Mouse (Mus musculus): ENCODE measurements at regions not wholly inside any gene's neighbourhood (a gene's known extent, or its start where the extent isn't known, plus 50 kb on each side); places are given as distances from the start of the nearest gene placed in this dataset.
A peak's percentile ranks its signal among the peaks of the same experiment; 100 is the strongest.
"Not testable (repeated sequence)": the region's sequence is repeated elsewhere in the genome, so short reads cannot be mapped to it uniquely, and the experiment has no call there.

DNA sequence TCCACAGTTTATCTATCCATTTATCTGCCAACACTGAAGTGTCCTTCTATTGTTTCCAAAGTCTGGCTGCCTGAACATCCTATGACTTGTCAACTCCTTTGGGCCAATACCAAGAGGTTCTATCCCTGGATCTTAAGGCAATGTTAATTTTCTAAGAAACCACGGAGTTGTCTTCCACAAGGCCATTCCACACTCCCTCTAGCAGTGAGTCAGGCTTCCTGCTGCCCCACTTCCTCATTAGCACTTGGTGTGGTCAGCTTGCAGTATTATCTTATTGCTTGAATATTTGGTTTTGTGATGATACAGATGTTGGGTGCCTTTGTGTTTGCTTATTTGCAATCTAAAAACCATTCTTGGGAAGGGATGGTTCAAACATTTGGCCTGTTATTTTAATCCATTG lies 87.5 kb upstream of the Ppp2r2d start:
- ATAC-seq (ENCODE audit: insufficient number of reproducible peaks, low FRiP score, low TSS enrichment): no peak

- ATAC-seq (ENCODE audit: insufficient number of reproducible peaks, low FRiP score, low TSS enrichment): no peak
Measured at GRCm38 (mm10) chr7:138748442-138748841, 97.4 kb upstream of the Ppp2r2d start.

DNA sequence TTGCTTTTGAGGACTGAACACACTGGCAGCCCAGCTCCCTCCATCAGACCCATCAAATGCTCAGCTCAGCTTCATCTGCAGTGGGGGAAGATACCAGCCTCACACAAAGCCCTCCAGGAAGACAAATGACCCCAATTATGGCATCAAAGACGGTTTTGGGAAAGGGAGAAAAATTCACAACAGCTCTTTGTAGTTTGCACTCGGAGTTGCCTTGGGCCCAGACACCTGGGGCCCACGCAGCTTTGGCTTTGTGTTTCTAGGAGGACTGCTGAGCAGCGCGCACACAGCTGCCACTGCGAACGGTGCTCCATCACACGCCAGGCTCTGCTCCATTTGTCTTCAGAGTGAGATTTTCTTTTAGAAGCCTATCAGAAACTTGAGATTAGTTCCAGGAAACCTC lies 99.3 kb upstream of the Ppp2r2d start:
- ATAC-seq (ENCODE audit: insufficient number of reproducible peaks, low FRiP score, low TSS enrichment): no peak

GRCm38 (mm10) chr7:138742516-138742845 lies 103.4 kb upstream of the Ppp2r2d start:
- no peak for ATAC-seq (ENCODE audit: insufficient number of reproducible peaks, low FRiP score, low TSS enrichment)

DNA sequence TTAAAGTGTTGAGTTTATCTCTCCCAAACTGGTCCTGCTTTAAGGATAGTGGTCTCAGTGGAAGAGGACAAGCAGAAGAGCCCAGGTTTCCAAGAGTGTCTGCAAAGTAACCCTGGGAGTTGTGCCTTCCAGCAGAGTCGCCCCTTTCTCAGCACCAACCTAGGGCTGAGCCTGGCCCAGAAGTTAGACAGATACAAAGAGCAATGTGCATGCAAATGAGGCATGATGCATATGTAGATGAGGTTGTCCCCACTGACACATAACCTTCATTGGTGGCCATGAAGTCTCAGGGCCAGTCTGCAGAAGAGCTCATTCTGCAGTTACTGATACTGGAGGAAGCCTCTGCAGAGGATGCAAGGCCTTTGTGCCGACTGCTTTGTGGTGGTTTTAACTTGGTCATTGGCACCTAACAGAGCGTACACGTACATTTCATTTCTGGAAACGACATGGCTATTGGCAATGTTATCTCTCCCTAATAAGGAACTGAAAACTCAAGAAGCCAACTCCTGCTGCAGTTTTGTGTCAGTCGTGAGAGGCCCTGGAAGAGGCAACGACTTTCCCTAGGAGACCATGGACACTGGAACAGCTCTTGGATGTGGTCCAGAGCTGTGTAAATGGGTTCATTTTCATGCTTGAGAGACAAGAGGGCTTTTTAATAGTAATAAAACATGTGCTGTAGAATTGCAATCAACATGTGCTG lies 103.9 kb upstream of the Ppp2r2d start:
- no peak for ATAC-seq (ENCODE audit: insufficient number of reproducible peaks, low FRiP score, low TSS enrichment)

DNA sequence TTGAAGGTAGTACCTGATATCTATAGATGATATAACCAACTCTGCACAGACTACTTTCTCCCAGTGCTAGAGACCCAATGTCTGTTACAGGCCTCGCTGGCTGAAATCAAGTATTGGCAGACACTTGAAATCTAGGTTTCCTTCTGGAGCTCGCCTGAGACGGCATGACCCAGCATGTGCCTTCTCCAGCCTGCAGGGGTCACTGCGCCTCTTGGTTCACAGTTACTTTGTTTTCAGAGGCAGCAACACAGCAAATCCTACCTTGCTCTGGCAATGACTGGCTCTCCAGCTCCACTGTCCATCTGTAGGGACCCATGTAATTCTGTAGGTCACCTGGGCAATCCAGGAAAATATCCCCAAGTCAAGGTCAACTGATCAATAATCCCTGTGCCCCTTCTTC lies 111.6 kb upstream of the Ppp2r2d start:
- no peak for ATAC-seq (ENCODE audit: insufficient number of reproducible peaks, low FRiP score, low TSS enrichment)

GRCm38 (mm10) chr7:138724829-138725228 lies 121.0 kb upstream of the Ppp2r2d start:
- ATAC-seq (ENCODE audit: insufficient number of reproducible peaks, low FRiP score, low TSS enrichment): no peak

GRCm38 (mm10) chr7:138719608-138720007 lies 126.3 kb upstream of the Ppp2r2d start:
- ATAC-seq (ENCODE audit: insufficient number of reproducible peaks, low FRiP score, low TSS enrichment): no peak

DNA sequence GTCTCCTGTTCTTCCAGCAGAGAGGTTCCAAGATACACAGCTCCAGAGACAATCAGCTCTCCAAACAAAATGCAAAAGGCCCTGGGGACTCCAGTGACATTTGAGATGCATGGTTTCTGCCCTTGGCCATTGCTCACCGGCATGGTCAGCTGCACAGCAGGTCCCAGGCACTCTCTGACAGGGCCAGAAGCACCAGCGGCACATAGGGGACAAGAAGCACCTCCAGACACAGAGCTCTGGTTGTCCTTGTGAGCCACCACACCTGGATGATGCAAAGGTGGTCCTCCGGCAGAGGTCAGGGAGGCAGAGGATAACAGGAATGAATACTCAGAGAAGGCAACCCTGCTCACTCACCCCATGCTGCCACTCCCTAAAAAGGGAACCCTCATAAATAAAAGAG lies 126.8 kb upstream of the Ppp2r2d start:
- no peak for ATAC-seq (ENCODE audit: insufficient number of reproducible peaks, low FRiP score, low TSS enrichment)

- no peak for ATAC-seq (ENCODE audit: insufficient number of reproducible peaks, low FRiP score, low TSS enrichment)
Measured at GRCm38 (mm10) chr7:138714731-138715130, 131.1 kb upstream of the Ppp2r2d start.

- no peak for ATAC-seq (ENCODE audit: insufficient number of reproducible peaks, low FRiP score, low TSS enrichment)
Measured at GRCm38 (mm10) chr7:138708373-138708772, 137.5 kb upstream of the Ppp2r2d start.

DNA sequence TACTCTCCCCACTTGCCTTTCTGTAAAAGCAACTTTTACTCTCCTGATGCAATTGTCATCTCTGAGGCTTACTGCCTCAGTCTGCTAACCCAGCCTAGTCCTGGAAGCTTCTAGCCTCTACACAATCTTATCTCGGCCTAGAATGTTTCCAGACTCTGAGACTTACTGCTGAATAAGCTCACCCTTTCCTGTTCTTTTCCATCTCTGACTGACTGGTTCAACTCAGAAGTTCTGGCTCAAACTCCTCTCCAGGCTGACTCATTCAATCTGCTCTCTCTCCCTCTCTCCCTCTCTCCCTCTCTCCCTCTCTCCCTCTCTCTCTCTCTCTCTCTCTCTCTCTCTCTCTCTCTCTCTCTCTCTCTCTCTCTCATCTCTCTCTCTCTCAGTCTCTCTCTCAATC lies 146.3 kb upstream of the Ppp2r2d start:
- ATAC-seq (ENCODE audit: insufficient number of reproducible peaks, low FRiP score, low TSS enrichment): not testable (repeated sequence)

- no peak for ATAC-seq (ENCODE audit: insufficient number of reproducible peaks, low FRiP score, low TSS enrichment)
Measured at GRCm38 (mm10) chr7:138682161-138682560, 163.7 kb upstream of the Ppp2r2d start.

DNA sequence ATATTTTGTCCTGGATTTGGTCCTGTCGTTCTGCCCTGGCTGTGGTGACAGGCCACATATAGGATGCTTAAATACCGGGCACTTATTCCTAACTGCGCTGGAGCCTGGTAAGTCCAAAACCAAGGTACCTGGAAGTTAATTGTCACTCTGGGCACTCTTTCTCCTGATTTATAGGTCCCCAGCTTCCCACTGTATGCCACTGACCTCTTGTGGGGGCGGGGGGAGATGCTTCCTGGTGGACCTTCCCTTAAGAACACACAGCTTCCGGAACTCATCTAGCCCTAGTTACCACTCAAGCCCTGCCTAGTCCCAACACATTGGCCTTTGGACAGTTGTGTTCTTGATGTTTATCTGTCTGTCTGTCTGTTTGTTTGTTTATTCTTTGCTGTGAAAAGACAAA lies 165.3 kb upstream of the Ppp2r2d start:
- ATAC-seq (ENCODE audit: insufficient number of reproducible peaks, low FRiP score, low TSS enrichment): no peak

- no peak for ATAC-seq (ENCODE audit: insufficient number of reproducible peaks, low FRiP score, low TSS enrichment)
Measured at GRCm38 (mm10) chr7:138679575-138679974, 166.3 kb upstream of the Ppp2r2d start.

- ATAC-seq (ENCODE audit: insufficient number of reproducible peaks, low FRiP score, low TSS enrichment): no peak
Measured at GRCm38 (mm10) chr7:138672959-138673358, 172.9 kb upstream of the Ppp2r2d start.

DNA sequence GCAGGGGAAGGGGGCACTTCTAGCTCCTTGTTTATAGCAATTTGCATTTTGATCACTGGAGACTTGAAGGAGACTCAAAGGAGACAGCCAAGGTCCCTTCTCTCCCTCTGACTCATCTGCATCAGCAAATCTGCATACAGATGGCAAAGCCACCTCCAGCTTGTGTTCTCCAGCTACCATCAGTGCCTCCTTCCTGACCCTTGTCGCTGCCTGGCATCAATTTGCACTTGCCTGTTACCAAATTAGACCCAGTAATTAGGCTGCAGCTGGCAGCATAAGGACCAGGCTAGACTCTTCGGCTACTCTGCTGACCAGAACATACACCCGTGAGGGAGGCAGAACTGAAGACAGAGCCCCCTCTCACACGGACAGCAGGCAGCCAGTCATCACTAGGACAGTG lies 177.5 kb upstream of the Ppp2r2d start:
- no peak for ATAC-seq (ENCODE audit: insufficient number of reproducible peaks, low FRiP score, low TSS enrichment)

GRCm38 (mm10) chr7:138660124-138660523 lies 185.8 kb upstream of the Ppp2r2d start:
- ATAC-seq (ENCODE audit: insufficient number of reproducible peaks, low FRiP score, low TSS enrichment): no peak

- no peak for ATAC-seq (ENCODE audit: insufficient number of reproducible peaks, low FRiP score, low TSS enrichment)
Measured at GRCm38 (mm10) chr7:138657521-138657920, 188.4 kb upstream of the Ppp2r2d start.

DNA sequence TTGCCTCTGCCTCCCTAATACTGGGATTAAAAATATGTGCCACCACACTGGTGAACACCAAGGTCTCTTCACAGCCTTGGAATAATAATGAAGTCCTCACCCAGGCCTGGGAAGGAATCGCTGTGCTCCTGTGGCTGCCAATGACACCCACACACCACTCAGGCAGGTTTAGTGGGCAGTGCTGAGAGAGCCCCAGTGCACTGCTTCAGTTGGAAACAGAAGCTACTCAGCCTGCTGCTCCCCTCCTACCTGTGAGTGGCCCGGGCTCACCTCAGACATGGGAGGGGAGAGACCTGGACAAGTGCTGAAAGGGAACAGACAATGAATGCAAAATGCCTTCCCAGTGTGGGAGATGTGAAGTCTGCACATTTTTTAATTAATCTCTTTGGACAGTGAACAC lies 188.8 kb upstream of the Ppp2r2d start:
- no peak for ATAC-seq (ENCODE audit: insufficient number of reproducible peaks, low FRiP score, low TSS enrichment)

DNA sequence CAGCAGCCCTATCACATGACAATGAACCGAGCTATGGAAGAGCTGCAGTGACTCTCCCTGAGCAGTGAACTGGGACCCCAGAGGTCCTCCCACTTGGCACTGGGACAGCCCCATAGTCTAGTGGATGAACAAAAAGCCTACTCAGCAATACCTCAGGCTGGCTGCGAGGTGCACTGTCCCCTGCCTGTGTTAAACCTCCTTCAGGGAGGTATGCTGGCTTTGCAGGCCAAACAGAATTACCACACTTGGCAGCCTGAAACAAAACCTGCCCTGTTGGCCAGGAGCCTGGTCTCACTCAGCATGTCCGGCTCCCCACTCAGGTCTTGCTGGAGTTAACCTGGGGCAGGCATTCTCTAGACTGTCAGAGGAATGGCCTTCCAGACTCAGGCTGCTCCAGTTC lies 189.9 kb upstream of the Ppp2r2d start:
- peak; percentile 89 for ATAC-seq (ENCODE audit: insufficient number of reproducible peaks, low FRiP score, low TSS enrichment)

GRCm38 (mm10) chr7:138650946-138651345 lies 194.9 kb upstream of the Ppp2r2d start:
- ATAC-seq (ENCODE audit: insufficient number of reproducible peaks, low FRiP score, low TSS enrichment): no peak

DNA sequence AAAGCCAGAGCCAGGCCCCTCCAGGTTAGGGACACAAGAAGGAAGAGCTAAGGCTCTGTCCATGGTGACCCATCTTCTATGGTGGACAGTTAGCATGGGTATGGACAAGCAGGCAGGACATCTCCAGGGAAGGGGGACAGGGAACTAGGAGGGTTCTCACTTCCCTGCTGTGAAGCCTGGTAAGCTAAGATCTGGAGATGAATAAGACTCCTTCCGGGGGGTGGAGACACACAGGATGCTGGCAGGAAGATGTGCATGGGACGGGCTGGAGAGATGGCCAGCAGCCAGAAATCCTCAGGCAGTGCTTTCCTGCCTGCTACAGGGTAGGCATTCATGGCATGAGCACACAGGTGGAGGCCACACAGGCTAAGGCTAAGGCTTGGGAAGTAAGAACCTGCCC lies 198.2 kb upstream of the Ppp2r2d start:
- ATAC-seq (ENCODE audit: insufficient number of reproducible peaks, low FRiP score, low TSS enrichment): no peak

Data from cerebellum, adult (tissue).